Mouse (Mus musculus): ENCODE results near the gene Arhgef28. TPM values are rescaled to one million over a fixed set of nuclear protein-coding genes. Genes with fewer than 3 reads are reported as not detected.

Gene Arhgef28
- polyA plus RNA-seq, 1 experiment from 2014 or later: 45.3 TPM

GRCm38 (mm10) chr13:98146573-98147160 lies 59.6 kb downstream of the Arhgef28 start:
- Histone ChIP-seq H3K4me3 (replicated peaks) (no peak overlapping the region), H3K27ac (no peak overlapping the region), H3K9me3 (replicated peaks) (no peaks in the 10 kb centered on the region), H3K36me3 (no peaks in the 10 kb centered on the region), H3K4me1 (peaks cover 4% of the 10 kb centered on the region), H3K27me3 (no peaks in the 10 kb centered on the region), H3K9ac (no peak overlapping the region), H3K4me2 (no peak overlapping the region)
- no peak for ATAC-seq (replicated peaks; ENCODE audit: low FRiP score)
- WGBS: 65% methylated on average over 8 of the region's 8 CpGs

- Histone ChIP-seq H3K4me2 (no peak overlapping the region), H3K4me1 (peaks cover 4% of the 10 kb centered on the region), H3K4me3 (replicated peaks) (no peak overlapping the region), H3K9me3 (replicated peaks) (no peaks in the 10 kb centered on the region), H3K36me3 (no peaks in the 10 kb centered on the region), H3K27me3 (no peaks in the 10 kb centered on the region), H3K27ac (no peak overlapping the region), H3K9ac (no peak overlapping the region)
- no peak for ATAC-seq (replicated peaks; ENCODE audit: low FRiP score)
- 82% methylated on average over 7 of the region's 7 CpGs for WGBS
Measured at GRCm38 (mm10) chr13:98145310-98145709, 60.9 kb downstream of the Arhgef28 start.

GRCm38 (mm10) chr13:98143000-98143399 lies 63.2 kb downstream of the Arhgef28 start:
- H3K27me3 ChIP-seq: no peaks in the 10 kb centered on the region
- H3K4me3 ChIP-seq (replicated peaks): no peak overlapping the region
- no peak overlapping the region for H3K27ac ChIP-seq
- no peak overlapping the region for H3K9ac ChIP-seq
- H3K4me2 ChIP-seq: no peak overlapping the region
- no peaks in the 10 kb centered on the region for H3K9me3 ChIP-seq (replicated peaks)
- WGBS: 94% methylated on average over 10 of the region's 10 CpGs
- no peak for ATAC-seq (replicated peaks; ENCODE audit: low FRiP score)
- peaks cover 3% of the 10 kb centered on the region for H3K4me1 ChIP-seq
- no peaks in the 10 kb centered on the region for H3K36me3 ChIP-seq

- ATAC-seq (replicated peaks; ENCODE audit: low FRiP score): no peak
- H3K4me1 ChIP-seq: peaks cover 15% of the 10 kb centered on the region
- H3K9me3 ChIP-seq (replicated peaks): no peaks in the 10 kb centered on the region
- H3K27me3 ChIP-seq: no peaks in the 10 kb centered on the region
- H3K4me2 ChIP-seq: no peak overlapping the region
- 85% methylated on average over 9 of the region's 9 CpGs for WGBS
- no peak overlapping the region for H3K27ac ChIP-seq
- H3K9ac ChIP-seq: no peak overlapping the region
- H3K36me3 ChIP-seq: no peaks in the 10 kb centered on the region
- H3K4me3 ChIP-seq (replicated peaks): no peak overlapping the region
Measured at GRCm38 (mm10) chr13:98140626-98141025, 65.6 kb downstream of the Arhgef28 start.

- Histone ChIP-seq H3K4me1 (peaks cover 16% of the 10 kb centered on the region), H3K27me3 (no peaks in the 10 kb centered on the region), H3K36me3 (no peaks in the 10 kb centered on the region), H3K9me3 (replicated peaks) (no peaks in the 10 kb centered on the region), H3K9ac (no peak overlapping the region), H3K4me3 (replicated peaks) (no peak overlapping the region), H3K27ac (peak overlapping the region; percentile 64; the same call in 1 of the 2 replicates), H3K4me2 (no peak overlapping the region)
- ATAC-seq (replicated peaks; ENCODE audit: low FRiP score): no peak
- 70% methylated on average over 4 of the region's 4 CpGs for WGBS
Measured at GRCm38 (mm10) chr13:98138786-98139185, 67.5 kb downstream of the Arhgef28 start.

GRCm38 (mm10) chr13:98135890-98136555 lies 70.2 kb downstream of the Arhgef28 start:
- H3K9me3 ChIP-seq (replicated peaks): no peaks in the 10 kb centered on the region
- ATAC-seq (replicated peaks; ENCODE audit: low FRiP score): peak; percentile 64; the same call in 1 of the 2 replicates
- 33% methylated on average over 12 of the region's 12 CpGs for WGBS
- H3K4me3 ChIP-seq (replicated peaks): no peak overlapping the region
- no peaks in the 10 kb centered on the region for H3K36me3 ChIP-seq
- peak overlapping the region; percentile 25; the same call in 1 of the 2 replicates for H3K4me2 ChIP-seq
- H3K9ac ChIP-seq: no peak overlapping the region
- H3K4me1 ChIP-seq: peaks cover 16% of the 10 kb centered on the region
- H3K27me3 ChIP-seq: no peaks in the 10 kb centered on the region
- no peak overlapping the region for H3K27ac ChIP-seq

GRCm38 (mm10) chr13:98132951-98133350 lies 73.3 kb downstream of the Arhgef28 start:
- peaks cover 15% of the 10 kb centered on the region for H3K4me1 ChIP-seq
- H3K9ac ChIP-seq: no peak overlapping the region
- H3K9me3 ChIP-seq (replicated peaks): no peaks in the 10 kb centered on the region
- H3K27ac ChIP-seq: no peak overlapping the region
- ATAC-seq (replicated peaks; ENCODE audit: low FRiP score): no peak
- 78% methylated on average over 5 of the region's 5 CpGs for WGBS
- H3K4me2 ChIP-seq: no peak overlapping the region
- no peak overlapping the region for H3K4me3 ChIP-seq (replicated peaks)
- H3K36me3 ChIP-seq: no peaks in the 10 kb centered on the region
- H3K27me3 ChIP-seq: no peaks in the 10 kb centered on the region

- no peak overlapping the region for H3K27ac ChIP-seq
- H3K4me1 ChIP-seq: peaks cover 12% of the 10 kb centered on the region
- no peaks in the 10 kb centered on the region for H3K27me3 ChIP-seq
- H3K9ac ChIP-seq: no peak overlapping the region
- H3K9me3 ChIP-seq (replicated peaks): no peaks in the 10 kb centered on the region
- no peaks in the 10 kb centered on the region for H3K36me3 ChIP-seq
- no peak for ATAC-seq (replicated peaks; ENCODE audit: low FRiP score)
- no peak overlapping the region for H3K4me3 ChIP-seq (replicated peaks)
- H3K4me2 ChIP-seq: no peak overlapping the region
- WGBS: 75% methylated on average over 6 of the region's 6 CpGs
Measured at GRCm38 (mm10) chr13:98132264-98132663, 74.0 kb downstream of the Arhgef28 start.

GRCm38 (mm10) chr13:98125666-98126065 lies 80.6 kb downstream of the Arhgef28 start:
- no peaks in the 10 kb centered on the region for H3K36me3 ChIP-seq
- WGBS: 57% methylated on average over 5 of the region's 5 CpGs
- H3K27ac ChIP-seq: no peak overlapping the region
- H3K4me2 ChIP-seq: no peak overlapping the region
- no peaks in the 10 kb centered on the region for H3K27me3 ChIP-seq
- H3K9ac ChIP-seq: no peak overlapping the region
- H3K4me3 ChIP-seq (replicated peaks): no peak overlapping the region
- H3K4me1 ChIP-seq: peaks cover 17% of the 10 kb centered on the region
- ATAC-seq (replicated peaks; ENCODE audit: low FRiP score): no peak
- no peaks in the 10 kb centered on the region for H3K9me3 ChIP-seq (replicated peaks)

- Histone ChIP-seq H3K9me3 (replicated peaks) (0 out of 2 replicates have a peak, but pooled peaks cover 2% of the 10 kb centered on the region), H3K4me1 (peaks cover 17% of the 10 kb centered on the region), H3K4me2 (no peak overlapping the region), H3K4me3 (replicated peaks) (no peak overlapping the region), H3K9ac (no peak overlapping the region), H3K36me3 (no peaks in the 10 kb centered on the region), H3K27me3 (no peaks in the 10 kb centered on the region), H3K27ac (no peak overlapping the region)
- 69% methylated on average over 14 of the region's 14 CpGs for WGBS
- ATAC-seq (replicated peaks; ENCODE audit: low FRiP score): no peak
Measured at GRCm38 (mm10) chr13:98124113-98124745, 82.0 kb downstream of the Arhgef28 start.

- Histone ChIP-seq H3K4me3 (replicated peaks) (no peak overlapping the region), H3K4me2 (no peak overlapping the region), H3K9me3 (replicated peaks) (0 out of 2 replicates have a peak, but pooled peaks cover 2% of the 10 kb centered on the region), H3K4me1 (peaks cover 17% of the 10 kb centered on the region), H3K36me3 (no peaks in the 10 kb centered on the region), H3K27ac (no peak overlapping the region), H3K9ac (no peak overlapping the region), H3K27me3 (no peaks in the 10 kb centered on the region)
- 72% methylated on average over 4 of the region's 4 CpGs for WGBS
- ATAC-seq (replicated peaks; ENCODE audit: low FRiP score): no peak
Measured at GRCm38 (mm10) chr13:98122766-98123165, 83.5 kb downstream of the Arhgef28 start.

GRCm38 (mm10) chr13:98121993-98122392 lies 84.2 kb downstream of the Arhgef28 start:
- Histone ChIP-seq H3K4me1 (peaks cover 23% of the 10 kb centered on the region), H3K9ac (no peak overlapping the region), H3K36me3 (no peaks in the 10 kb centered on the region), H3K4me2 (no peak overlapping the region), H3K4me3 (replicated peaks) (no peak overlapping the region), H3K27ac (0 out of 2 replicates have a peak overlapping the region, but pooled peaks have one; percentile 6), H3K27me3 (no peaks in the 10 kb centered on the region), H3K9me3 (replicated peaks) (0 out of 2 replicates have a peak, but pooled peaks cover 2% of the 10 kb centered on the region)
- no peak for ATAC-seq (replicated peaks; ENCODE audit: low FRiP score)
- 71% methylated on average over 5 of the region's 5 CpGs for WGBS

Measured in kidney, embryonic 15.5 days (tissue).